Mouse (Mus musculus): ENCODE measurements around the gene Exoc2.

Exoc2 gene

DNA sequence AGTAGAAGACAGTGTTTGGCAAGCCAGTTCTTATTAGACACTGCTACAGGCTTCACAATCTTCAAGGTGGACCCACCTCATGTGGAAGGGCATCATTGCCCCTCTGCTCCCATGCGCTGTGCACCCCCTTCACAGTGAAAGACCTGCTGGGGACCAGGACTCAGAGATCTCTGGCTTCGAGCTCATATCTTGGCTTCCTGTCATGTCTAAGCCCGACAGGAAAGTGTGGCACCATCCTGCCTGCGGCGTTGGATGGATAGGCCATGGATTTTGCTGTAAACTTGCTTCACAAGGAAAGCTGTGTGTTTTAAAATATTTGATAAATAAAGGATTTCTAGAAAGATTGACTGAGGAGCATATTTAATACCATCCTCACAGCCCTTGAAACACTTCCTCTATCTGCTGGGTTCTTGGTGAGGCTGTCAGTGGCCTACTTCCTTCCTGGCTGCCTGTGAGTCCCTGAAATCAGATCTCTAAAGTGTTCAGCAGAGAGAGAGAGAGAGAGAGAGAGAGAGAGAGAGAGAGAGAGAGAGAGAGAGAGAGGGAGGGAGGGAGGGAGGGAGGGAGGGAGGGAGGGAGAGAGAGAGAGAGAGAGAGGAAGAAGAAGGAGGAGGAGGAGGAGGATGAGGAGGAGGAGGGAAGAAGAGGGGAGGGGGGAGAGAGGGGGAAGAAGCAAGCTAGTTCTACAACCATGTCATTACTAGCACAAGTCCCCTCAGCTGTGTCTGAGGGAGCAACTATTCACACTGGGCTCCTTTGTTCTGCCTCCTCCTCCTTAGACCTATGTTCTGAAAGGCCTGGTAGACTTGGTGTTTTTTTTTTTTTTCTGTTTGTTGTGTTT, 207.0 kb downstream of the Exoc2 start:
- peak; percentile 91 for DNase-seq

DNA sequence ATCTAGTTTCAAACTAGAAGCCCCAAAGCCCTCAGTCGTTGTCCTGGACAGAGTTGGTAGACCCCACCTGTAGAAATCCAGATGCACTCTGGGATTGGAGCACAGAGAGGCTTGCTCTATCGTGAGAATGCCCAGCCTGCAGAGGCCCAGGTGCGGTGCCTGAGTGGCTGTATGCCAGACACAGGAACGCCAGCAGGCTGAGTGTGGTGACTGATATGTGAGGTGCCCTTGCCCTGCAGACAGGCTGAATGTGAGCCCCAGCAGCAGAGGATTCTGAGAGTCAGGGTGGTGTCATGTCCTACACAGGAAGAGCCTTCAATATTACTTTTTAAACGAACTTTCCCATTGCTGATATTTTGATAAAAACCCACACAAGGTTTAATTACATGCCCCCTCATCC, 208.0 kb downstream of the Exoc2 start:
- DNase-seq, result peak; percentile 87

DNA sequence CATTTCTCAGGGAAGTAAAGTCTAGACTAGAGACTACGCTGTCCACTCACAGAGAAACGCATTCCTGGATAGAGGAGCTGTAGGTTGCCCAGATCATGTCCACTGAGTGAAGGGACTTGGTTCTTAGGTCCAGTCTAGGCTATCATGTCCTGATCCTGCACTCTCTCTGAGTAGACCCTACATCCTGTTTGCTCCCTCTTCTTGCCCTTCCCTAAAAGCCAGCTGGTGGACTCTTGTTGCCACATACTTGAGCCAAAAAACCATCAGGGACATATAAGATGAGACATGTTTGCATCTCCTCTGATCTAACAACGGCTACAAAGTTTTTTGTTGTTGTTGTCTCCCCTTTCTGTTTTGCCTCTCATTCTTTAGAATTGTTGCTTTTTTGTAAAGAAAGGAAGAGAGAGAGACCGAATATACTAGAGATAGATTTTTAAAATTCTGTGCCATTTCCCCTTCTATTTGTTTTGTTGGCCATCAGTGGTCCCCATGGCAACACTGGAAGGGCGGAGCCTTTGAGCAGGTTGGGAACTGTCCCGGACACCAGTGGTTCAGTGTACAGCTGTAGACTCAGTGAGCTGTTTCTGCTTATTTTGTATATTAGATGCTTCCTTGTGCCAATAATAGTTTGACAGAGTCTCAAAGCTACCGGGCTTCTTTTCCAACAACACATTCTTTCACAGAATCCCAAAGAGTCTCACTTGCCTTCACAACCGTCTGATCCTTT, 209.7 kb downstream of the Exoc2 start:
- DNase-seq, result peak; percentile 95
